Mouse (Mus musculus) frontal cortex, postnatal 36 days (tissue): Measurements from ENCODE around the gene Ptpa.

Experiments
- DNase-seq, 2 experiments: peaks; one replicate each; pipeline ENCODE4 v3.0.0; 2022; ENCODE audit warnings: low spot score in 2 of 2

Gene Ptpa

DNA sequence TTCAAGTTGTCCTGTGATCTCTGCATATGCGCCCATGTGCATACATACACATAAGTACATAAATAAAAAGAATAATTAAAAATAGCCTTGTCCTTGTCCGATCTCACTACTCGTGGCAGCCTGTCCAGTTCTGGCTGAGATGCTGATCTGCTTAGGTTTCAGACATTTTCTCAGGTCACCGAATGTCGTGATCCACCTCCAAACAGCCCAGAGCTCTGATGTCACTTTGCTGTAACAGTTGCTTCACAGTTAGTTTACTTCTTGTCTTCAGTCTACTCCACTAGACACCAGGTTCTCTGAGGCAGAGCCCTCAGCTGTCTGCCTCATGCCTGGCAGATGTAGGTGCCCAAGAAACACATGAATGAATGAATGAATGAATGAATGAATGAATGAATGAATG, 48.6 kb downstream of the Ptpa start:
- no peak for DNase-seq

DNA sequence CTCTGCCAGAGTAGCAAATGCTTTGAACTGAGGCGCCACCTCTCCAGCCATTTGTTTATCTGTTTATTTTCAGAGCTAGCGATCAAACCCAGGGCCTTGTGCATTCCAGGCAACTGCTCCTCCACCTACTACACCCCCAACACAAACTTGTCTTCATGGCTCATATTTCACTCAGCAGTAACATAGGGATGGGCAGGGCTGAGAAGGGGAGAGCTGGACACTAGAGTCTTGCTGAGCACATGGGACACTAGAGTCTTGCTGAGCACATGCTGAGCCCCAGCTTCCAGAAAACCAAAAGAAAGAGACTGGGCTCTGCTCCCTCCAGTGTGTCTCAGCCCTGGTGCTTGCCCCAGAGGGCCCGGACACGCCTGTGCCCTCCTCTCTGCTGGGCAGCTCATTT, 50.9 kb downstream of the Ptpa start:
- no peak for DNase-seq

DNA sequence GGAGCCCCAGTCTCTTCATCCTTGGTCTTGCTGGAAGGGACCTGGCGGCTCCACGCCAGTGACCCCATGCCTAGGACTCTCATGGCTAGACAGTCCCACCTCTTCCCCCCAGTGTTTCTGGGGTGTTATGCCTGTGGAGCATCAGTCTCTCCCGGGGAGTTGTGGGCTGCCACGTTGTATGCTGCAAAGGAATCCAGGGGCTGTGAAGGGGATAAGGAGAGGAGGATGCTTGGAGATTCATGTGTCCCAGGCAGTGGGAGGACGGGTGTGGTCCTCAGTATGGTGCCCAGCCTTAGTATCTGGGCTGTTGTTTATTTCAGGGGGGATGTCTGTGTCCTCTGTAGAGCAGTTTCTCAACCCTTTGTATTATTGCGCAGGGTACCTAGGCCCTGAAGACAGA, 53.2 kb downstream of the Ptpa start:
- DNase-seq, result no peak

DNA sequence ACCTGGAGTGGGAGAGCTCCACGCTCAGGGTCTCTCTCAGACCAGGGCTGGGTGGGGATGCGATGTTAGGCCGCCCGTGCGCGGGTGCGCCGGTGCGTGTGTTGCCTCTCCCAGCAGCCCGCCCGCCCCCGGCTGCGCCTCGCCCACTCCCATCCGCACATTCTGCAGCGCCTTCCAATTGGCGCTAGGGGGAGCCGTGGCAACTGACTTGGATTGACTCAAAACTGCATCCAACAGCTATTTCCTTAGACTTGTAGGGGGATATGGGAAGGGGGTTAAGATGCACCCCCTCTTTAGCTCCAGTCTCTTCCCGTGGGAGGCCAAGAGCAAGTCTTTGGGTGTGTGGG, 53.9 kb downstream of the Ptpa start:
- peak; percentile 80 to 86 for DNase-seq

DNA sequence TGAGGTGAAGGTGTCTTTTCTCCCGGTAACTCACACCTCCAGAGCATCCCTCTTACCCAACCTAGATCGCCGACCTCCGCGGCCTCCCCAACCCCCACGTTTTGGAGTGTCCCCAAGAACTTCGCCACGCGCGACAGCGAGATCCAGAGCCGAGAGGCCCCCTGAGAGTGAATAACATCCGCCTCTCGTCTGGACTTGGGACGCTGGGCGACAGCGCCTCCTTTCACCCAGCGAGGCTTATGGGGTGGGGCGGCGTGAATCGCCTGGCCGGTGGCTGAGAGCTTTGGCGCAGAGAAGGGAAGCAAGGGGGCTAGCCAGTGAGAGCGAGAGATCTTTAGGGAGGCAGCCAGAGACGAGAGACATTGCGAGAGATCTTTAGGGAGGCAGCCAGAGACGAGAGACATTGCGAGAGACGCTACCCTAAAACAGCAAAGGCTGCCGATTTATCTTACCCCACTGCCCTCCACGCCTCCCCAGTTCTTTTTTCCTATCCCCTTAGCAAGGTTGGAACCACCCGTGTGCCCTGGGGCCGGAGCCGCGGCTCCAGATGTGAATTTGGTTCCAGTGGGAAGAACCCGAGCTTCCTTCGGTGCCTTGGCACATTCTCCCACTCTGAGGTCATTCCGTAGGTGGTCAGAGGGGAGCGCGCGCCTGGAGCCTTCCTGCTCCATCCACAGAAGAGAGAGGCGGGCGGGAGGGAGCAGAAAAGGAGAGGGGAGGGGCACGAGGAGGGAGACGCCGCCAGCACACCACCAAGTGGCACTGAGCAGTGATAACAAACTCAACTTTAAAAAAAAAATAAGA, 54.5 kb downstream of the Ptpa start:
- DNase-seq, result peak; percentile 52 to 61

DNA sequence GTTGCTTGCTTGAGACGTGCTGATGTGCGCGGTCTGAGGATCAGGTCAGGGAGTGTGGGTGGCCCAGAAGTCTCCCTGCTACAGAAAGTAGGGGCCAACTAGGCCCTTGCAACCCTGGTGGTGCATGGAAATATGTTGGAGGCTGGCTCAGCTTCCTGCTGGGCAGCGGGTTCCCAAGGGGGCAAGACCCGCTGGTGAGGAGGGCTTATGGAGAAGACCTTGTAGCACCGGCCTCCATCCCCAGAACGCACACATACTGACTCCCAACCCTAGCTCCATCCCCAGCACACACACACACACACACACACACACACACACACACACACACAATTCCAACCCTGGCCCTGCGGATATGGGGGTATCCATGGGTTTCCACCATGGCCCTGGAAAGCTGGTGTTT, 55.2 kb downstream of the Ptpa start:
- no peak for DNase-seq

DNA sequence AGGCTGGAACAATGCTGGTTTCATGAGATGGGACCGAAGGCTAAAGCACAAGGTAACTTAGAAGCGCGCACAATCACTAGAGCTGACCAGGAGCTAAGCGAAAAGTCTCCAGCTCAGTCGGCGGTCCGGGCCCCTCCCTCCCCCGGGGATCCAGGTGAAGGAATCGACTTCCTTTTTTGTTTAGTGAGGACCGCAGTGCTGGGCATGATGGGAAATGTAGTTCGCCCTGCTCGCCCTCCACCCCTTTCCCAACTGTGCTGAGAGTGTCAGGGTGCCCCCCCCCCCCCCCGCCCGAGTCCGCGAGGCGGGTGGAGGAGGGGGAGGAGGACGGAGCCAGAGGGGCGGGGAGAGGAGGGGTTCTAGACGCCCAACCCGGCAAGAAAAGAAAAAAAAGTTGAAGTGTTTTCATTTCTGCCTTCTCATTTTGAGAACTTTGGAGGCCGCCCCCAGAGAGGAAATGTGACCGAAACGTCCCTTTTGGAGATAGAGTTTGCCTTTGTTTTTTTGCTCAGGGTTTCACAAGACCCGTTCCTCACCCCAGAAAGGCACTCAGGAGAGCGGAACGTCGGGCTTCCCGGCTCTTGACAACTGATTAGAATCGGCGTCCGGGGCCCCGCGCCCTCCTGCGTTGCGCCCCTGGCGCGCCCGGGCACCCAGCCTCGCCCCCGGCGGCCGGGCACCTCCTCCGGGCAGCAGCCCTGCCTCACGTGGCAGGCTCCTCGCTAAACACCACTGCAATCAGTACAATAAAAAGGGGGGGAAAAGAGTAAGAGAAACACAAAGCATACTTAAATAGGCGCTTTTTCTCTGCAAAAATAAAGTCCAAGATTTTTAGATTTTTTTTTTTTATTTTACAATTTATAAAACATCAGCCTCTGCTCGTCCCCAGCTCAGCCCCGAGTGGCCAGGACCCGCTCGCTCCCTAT, 56.2 kb downstream of the Ptpa start:
- DNase-seq, result peak; percentile 69 to 76

DNA sequence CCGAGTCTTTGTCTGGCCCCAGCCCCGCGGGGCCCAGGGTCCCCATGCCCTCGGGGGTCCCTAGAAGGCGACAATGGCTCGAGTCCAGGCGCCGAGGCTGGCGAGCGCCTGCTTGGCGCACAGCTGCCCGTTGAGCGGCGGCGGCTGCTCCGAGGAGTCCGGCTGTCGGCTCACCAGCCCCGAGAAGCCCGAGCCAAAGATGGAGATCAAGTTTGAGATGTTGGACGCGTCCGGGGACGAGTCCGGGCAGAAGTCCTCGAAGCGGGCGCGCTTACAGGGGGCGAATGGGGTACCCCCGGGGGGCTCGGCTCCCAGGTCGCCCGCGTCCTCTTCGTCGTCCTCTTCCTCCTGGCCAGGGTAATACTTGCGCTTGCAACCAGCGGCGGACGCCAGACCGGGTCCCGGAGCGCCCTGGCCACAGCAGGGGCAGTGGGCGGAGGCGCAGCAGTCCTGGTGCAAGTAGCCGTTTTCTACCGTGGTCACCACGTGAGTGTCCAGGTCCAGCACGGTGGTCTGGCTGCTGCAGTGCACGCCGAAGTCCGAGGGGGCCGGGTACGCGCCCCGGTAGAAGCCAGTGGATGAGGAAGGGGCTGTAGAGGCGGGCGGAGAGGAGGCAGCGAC, 57.0 kb downstream of the Ptpa start:
- DNase-seq, result peak in 1 of 2 experiments; percentile 45

DNA sequence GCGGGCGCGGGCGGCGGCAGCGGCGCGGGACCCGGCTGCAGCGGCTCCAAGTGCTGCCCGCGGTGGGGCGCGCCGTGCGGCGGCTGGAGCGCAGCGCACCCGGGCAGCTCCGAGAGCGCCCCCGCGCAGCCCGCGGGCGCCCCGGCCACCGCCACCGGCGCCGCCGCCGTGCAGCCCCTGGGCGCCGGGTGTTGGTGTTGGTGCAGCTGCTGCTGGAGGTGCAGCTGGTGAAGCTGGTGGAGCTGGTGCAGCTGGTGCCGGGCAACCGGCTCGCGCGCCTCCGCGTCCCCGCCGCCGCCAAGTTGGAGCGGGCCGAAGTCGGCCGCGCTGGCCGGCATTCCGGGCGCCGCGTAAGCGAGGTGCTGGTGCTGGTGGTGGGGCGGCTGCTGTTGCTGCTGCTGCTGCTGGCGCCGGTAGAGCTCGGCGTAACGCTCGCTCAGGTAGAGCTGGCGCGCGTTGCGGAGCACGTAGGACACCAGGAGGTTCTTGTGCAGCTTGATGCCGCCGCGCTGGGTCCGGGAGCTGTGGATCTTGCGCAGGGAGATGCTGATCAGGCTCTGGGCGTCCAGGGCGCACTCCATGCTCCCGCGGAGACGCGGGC, 57.7 kb downstream of the Ptpa start:
- no peak for DNase-seq

DNA sequence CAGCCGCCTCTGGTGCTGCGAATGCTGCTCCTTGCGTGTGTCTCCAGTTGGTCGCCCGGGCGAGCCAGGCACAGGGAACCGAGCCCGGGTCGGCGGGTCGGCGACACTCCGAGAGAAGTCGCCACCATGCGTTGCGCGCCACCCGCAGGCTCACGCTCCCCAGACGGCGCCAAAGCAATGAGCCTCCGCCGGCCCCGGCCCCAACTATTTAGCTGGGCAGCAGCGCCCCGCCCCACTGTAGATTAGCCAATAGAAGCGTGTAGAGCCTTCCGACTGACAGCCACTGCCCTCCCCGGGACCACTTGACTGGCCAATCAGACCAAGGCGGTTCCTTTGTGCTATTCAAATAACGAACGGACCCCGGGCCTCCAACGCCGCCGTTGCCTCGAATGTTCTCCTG, 58.2 kb downstream of the Ptpa start, which contains the start of gene Ier5l:
Gene Ier5l, minus strand, starts transcription at position 181 of the 400 bp plus-strand sequence.
- DNase-seq, result peak; percentile 97 to 98

DNA sequence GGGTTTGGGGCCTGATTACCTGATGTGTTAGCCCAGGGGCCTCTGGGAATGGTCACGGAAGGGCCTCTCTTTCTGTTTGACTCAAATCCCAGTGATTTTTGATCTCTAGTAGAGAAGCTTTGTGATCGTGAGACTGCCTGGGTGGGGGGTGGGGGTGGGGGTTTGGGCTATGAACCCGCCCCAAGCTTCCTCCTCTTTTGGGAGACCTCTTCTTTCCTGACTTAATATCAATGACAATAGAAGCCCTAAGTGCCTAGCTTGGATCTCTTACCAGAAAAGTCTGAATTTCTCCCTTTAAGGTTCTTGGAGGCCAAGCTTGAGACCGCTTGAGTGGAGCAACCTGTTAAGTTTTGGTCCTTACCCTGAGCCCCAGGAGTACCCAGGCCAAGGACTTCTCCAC, 58.9 kb downstream of the Ptpa start:
- DNase-seq, result no peak

DNA sequence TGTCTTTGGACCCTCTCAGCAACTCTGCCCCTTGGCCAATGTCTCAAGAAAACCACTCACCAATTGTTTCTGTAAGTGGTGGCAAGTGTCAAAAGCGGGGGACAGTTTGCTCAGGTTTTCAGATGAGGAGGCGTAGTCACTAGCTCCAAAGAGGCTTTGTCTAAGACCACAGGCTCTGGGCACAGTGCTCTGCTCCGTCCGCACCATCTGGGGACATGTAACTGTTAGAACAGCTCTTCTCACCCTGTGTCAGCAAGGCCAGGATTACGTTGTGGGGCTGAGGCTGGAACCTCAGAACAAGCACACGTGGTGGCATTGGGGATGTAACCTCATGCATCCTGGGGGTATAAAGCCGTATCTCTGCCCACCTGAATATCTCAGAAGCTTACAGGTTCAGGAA, 59.6 kb downstream of the Ptpa start:
- DNase-seq, result no peak

DNA sequence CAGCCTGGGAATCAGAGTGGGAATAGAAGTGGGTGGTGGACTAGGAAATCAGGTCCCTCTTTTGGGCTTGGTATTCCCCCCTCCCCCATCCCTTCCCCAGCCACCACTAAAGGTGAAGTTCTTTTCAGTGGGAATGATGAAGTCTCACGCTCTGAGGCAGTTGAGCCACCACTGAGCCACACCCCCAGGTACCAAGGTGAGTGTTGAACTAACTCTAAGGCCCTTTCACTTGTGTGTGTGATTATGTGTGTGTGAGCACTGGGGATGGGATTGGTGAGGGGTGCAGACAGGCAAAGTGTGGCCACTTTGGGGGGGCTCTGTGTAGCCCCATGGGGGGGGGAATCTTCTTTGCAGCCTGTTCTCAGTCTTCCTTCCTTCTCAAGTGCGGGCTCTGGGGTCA, 60.4 kb downstream of the Ptpa start:
- no peak for DNase-seq

DNA sequence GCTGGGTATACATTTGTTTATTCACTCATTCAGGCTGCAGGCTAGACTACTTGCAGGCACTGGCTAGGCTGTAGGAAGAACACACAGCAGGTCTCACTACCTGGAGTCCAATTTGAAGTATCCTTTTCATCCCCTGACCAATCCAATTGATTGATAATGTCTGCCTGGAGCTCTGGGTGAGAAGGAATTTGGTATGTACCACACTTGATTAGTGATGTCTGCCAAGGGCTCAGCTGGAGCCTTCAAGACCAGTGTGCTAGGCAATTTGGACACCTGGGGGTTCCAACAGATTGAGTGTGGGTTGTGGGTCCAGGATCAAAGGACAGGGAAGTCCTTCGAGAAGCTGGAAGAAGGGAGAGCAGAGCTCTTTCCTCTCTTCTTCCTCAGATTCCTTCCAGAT, 62.7 kb downstream of the Ptpa start:
- no peak for DNase-seq

DNA sequence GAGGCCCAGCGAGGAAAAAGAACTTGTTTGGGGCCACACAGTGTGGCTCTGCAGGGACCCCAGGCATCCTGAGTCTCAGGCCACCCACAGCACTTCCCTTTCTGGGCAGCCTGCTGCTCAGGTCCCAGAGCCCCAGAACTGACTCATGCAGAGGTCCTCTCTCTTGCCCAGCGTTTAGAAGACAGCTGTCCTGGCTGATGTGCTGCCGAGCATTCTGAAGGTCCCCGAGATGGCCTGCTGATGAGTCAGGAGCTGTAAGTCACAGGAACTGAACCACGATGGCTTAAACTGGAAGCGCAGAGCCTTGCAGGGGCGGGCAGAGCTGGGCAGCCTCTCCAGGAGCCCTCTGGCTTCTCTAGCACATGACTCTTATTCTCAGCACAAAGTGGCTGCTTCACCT, 71.8 kb downstream of the Ptpa start:
- DNase-seq, result no peak

DNA sequence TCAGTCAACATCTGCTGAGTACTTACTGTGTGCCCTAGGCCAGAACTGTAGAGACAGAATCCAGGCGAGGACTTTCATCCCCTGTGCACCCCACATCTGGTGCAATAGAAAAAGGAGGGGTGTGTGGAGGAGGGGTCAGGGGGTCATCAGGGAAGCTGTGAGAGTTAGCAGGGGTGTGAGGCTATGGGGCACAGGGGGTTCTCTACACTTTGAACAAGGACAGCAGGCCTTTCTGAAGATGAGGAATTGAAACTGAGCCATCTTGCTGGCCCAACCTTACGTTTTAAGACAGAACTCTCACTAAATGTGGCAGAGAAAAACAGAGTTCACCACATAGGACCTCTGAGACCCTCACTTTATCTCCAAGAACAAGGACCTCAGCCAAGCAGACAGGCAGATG, 74.5 kb downstream of the Ptpa start:
- DNase-seq, result no peak

DNA sequence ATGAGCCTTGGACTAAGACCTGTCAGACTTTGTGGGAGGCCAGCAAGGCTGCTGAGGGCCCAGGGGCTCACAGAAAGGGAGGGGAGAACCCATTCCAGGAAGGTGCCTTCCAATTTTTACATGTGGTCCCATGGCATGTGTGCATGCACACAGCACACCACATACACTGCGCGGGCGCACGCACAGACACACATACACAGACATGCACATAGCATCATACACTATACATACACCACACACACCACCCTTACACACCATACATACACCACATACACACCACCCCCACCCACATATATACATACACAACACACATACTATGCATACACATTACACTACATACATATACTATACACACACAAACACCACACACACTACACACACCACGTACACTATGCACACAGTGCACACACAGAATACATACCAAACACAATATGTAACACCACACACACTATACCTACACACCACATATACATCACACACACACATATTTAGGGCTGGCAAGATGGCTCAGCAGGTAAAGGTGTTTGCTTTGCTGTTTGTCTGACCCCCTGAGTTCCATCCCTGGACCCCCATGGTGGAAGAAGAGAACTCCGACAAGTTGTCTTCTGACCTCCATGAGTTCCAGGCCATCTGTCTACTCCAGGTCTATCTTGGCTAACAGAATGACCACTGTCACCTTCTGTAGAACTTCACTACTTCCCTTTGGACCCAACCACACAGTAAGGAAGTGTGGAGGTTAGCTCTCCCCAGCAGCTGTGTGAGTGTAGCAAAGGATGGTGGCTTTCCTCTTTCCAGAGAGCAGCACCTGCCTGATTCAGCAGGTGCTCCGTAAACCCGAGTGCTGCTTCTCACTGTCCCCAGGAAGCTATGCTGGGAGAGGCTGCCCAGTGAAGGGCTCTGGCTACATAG, 79.4 kb downstream of the Ptpa start:
- DNase-seq, result no peak

DNA sequence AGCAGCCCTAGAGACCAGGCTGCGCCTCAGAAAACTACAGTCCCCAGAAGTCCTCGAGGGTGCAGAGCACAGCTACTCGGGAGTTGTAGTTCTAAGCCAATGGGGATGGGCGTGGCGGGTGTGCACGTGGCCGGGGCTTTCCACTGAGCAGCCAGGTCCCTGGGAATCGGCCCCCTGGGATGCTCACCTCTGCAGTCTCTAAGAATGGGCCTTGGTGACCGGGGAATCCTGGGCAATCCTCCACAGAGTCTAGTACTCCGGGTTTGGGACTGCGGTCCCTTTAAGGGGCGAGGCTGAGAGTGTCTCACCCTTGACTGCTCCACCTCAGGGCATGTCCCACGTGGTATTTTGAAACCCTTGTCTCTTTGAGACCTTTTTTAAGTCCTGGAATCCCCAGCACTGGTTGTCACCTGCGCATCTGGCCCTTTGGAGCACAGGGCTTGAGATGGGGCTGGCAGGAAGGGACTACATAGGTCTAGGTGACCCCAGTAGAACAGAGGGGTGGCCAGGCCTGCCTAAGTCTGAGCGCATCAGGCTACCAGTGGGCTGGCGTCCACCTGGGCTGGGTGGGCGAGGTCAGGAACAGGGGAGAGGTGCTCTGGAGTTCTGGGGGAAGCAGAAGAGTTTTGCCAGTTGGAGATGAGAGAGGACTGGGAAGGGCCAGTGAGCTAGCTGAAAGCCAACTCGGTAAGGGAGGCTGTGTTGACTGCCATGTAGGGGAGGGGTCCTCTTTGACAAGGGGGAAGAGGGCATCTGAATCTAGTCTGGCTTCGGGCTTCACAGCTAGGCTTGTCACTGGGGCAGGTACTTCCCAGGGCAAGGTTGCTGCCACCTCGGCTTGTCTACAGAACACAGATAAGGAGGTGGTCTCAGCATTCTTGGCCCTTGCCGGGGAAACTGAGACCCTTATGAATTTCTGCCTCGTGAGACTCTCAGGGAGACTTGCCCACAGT, 80.3 kb downstream of the Ptpa start:
- DNase-seq, result peak; percentile 58 to 67
